Comparison of ENCODE assay signal across 8 mouse cellular contexts in the genomic region with DNA sequence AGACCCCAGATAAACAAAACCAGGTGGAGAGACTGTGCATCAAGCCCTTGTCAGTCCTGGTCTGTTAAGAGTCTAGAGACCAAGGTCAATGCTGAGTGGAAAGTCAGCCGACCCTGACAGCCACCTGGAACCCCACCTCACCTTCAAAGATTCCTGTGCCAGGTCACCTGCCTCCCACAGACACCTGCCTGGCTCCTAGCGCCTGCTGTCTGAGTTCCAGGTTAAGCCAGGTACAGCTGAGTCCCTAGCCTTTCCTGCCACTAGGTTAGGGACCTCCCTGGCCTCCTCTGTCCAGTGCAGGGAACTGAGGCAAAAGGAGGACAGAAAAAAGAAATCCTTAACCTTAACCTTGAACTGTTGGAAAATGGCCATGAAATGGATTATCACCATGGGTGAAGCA.
DNase-seq lines count a peak whose midpoint lies in the region; ATAC-seq and TF ChIP-seq lines count a peak whose summit lies in the region.

No protein-coding gene starts in this region.

- no peak for TF ChIP-seq POLR2A in cortical plate, adult 2 months (IDR thresholded peaks at IDR 0.05; ENCODE audit: extremely low read depth, insufficient read depth, low read length)

- no peak overlapping the region for H3K4me3 ChIP-seq in hindbrain, embryonic 10.5 days
- H3K4me3 ChIP-seq in hindbrain, embryonic 11.5 days (ENCODE audit: low read depth, low read length): no peak overlapping the region
- H3K4me3 ChIP-seq in cortical plate, adult 2 months (ENCODE audit: insufficient read depth, low read length): no peak overlapping the region
- H3K4me3 ChIP-seq in forebrain, embryonic 12.5 days (replicated peaks): no peak overlapping the region
- no peak overlapping the region for H3K4me3 ChIP-seq in midbrain, embryonic 12.5 days

- peak overlapping the region; percentile 87; the same call in 1 of the 2 replicates for H3K27ac ChIP-seq in hindbrain, embryonic 10.5 days
- H3K27ac ChIP-seq in hindbrain, embryonic 11.5 days (ENCODE audit: low read depth, low read length): no peak overlapping the region
- peak overlapping the region; percentile 94 for H3K27ac ChIP-seq in cortical plate, adult 2 months (ENCODE audit: insufficient read depth, low read length)
- H3K27ac ChIP-seq in forebrain, embryonic 12.5 days: peak overlapping the region; percentile 60
- H3K27ac ChIP-seq in midbrain, embryonic 12.5 days (replicated peaks): peak overlapping the region; percentile 94; the same call in 1 of the 2 replicates

- ATAC-seq in hindbrain, embryonic 11.5 days (ENCODE audit: low FRiP score): no peak
- no peak for ATAC-seq in forebrain, embryonic 12.5 days (ENCODE audit: low FRiP score)
- no peak for ATAC-seq in midbrain, embryonic 12.5 days (ENCODE audit: low FRiP score, low read depth)
- ATAC-seq in granulocyte monocyte progenitor cell, adult 5-6 weeks (replicated peaks; ENCODE audit: poor library complexity, severe bottlenecking): no peak

- WGBS in hindbrain, embryonic 10.5 days: 54% methylated on average over 2 of the region's 2 CpGs
- WGBS in hindbrain, embryonic 11.5 days: 74% methylated on average over 2 of the region's 2 CpGs
- 70% methylated on average over 2 of the region's 2 CpGs for WGBS in forebrain, embryonic 12.5 days
- whole genome bisulfite sequencing in midbrain, embryonic 12.5 days: 81% methylated on average over 2 of the region's 2 CpGs

- H3K4me2 ChIP-seq in hindbrain, embryonic 11.5 days (replicated peaks; ENCODE audit: low read depth, low read length): no peak overlapping the region
- no peak overlapping the region for H3K4me2 ChIP-seq in forebrain, embryonic 12.5 days
- no peak overlapping the region for H3K4me2 ChIP-seq in midbrain, embryonic 12.5 days (replicated peaks)

- H3K4me1 ChIP-seq in hindbrain, embryonic 10.5 days (replicated peaks): peaks cover 96% of the 10 kb centered on the region
- H3K4me1 ChIP-seq in hindbrain, embryonic 11.5 days (replicated peaks; ENCODE audit: control insufficient read depth, insufficient read depth, low read length): peaks cover 40% of the 10 kb centered on the region
- peaks cover 32% of the 10 kb centered on the region for H3K4me1 ChIP-seq in cortical plate, adult 2 months (ENCODE audit: control insufficient read depth, insufficient read depth, low read length)
- H3K4me1 ChIP-seq in forebrain, embryonic 12.5 days: peaks cover 99% of the 10 kb centered on the region
- H3K4me1 ChIP-seq in midbrain, embryonic 12.5 days: peaks cover 97% of the 10 kb centered on the region

- peaks cover 53% of the 10 kb centered on the region for H3K27me3 ChIP-seq in hindbrain, embryonic 10.5 days (ENCODE audit: insufficient read depth, poor library complexity, severe bottlenecking)
- H3K27me3 ChIP-seq in hindbrain, embryonic 11.5 days (ENCODE audit: control insufficient read depth, insufficient read depth, low read length): peaks cover 2% of the 10 kb centered on the region; the same call in 1 of the 2 replicates
- peaks cover 4% of the 10 kb centered on the region; the same call in 1 of the 2 replicates for H3K27me3 ChIP-seq in forebrain, embryonic 12.5 days
- H3K27me3 ChIP-seq in midbrain, embryonic 12.5 days: peaks cover 40% of the 10 kb centered on the region

- no peak for TF ChIP-seq CTCF in cortical plate, adult 2 months (IDR thresholded peaks at IDR 0.05; ENCODE audit: extremely low read depth, insufficient read depth, low read length)

- DNase-seq in hindbrain, embryonic 10.5 days (ENCODE audit: low spot score): no peak
- no peak for DNase-seq in hindbrain, embryonic 11.5 days (ENCODE audit: low spot score)
- DNase-seq in thymus, postnatal 4 days: no peak
- DNase-seq in lung, adult 18-20 months: no peak

- no peaks in the 10 kb centered on the region for H3K36me3 ChIP-seq in hindbrain, embryonic 10.5 days
- H3K36me3 ChIP-seq in hindbrain, embryonic 11.5 days (ENCODE audit: control insufficient read depth, insufficient read depth, low read length): no peaks in the 10 kb centered on the region
- no peaks in the 10 kb centered on the region for H3K36me3 ChIP-seq in forebrain, embryonic 12.5 days (replicated peaks)
- no peaks in the 10 kb centered on the region for H3K36me3 ChIP-seq in midbrain, embryonic 12.5 days

- H3K9me3 ChIP-seq in hindbrain, embryonic 10.5 days: no peaks in the 10 kb centered on the region
- no peaks in the 10 kb centered on the region for H3K9me3 ChIP-seq in hindbrain, embryonic 11.5 days (ENCODE audit: control insufficient read depth, low read length)
- no peaks in the 10 kb centered on the region for H3K9me3 ChIP-seq in forebrain, embryonic 12.5 days
- no peaks in the 10 kb centered on the region for H3K9me3 ChIP-seq in midbrain, embryonic 12.5 days

- H3K9ac ChIP-seq in hindbrain, embryonic 11.5 days (ENCODE audit: low read depth, low read length): no peak overlapping the region
- H3K9ac ChIP-seq in forebrain, embryonic 12.5 days: 0 out of 2 replicates have a peak overlapping the region, but pooled peaks have one; percentile 22
- H3K9ac ChIP-seq in midbrain, embryonic 12.5 days (replicated peaks): no peak overlapping the region
